Mouse (Mus musculus) effector memory CD4-positive, alpha-beta T cell, adult 5 months (primary cell): ENCODE data around the gene Eprs. TPM values are rescaled to one million over a fixed set of nuclear protein-coding genes. Genes with fewer than 3 reads are reported as not detected.

Source experiments
- polyA plus RNA-seq: library from polyadenylated mRNA; unstranded; fragments of 100-300 nt; shearing (Covaris generic); gene quantifications from one replicate; pipeline ENCODE4 v1.2.1, GENCODE M21; 2017

Gene Eprs
- 461 TPM for polyA plus RNA-seq

DNA sequence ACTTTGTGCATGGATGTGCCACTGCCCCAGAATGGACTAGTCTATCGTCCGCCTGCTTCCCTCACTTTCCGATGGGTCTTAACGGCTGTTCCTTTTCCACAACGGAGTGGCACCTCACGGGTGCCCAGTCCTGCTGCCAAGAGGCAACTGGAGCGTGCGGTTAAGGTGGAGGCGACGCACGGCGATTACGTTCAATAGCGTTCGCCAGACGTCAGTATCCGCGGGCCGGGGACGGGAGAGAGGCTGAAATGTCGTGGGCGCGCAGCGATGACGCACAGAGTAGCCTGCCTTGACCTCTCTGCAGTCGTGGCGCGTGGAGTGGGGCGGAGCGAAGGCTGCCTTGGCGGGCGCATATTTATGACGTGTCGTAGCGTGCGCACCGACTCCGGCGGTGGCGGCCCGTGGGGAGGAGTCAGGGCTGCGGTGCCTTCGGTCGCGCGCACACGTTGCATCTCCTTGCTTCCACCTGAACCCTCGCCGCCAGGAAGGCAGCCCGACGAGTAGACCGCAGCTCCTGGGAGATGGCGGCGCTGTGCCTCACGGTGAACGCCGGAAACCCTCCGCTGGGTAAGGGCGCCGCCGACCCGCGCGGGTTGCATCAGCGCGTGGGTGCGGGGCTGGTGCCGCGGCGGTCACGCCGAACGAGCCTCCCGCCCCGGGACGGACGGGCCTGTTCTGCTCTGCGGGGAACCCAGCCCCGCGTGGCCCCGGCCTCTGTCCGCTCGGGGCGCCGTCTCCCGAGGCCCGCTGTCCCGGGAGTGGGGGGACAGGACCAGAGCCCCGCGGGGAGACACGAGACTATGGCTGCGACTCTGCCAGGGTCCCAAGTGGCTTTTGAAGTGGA, at the start of gene Eprs:
TSS of gene Eprs (plus strand) at position 368 of the 844 bp plus-strand sequence.

DNA sequence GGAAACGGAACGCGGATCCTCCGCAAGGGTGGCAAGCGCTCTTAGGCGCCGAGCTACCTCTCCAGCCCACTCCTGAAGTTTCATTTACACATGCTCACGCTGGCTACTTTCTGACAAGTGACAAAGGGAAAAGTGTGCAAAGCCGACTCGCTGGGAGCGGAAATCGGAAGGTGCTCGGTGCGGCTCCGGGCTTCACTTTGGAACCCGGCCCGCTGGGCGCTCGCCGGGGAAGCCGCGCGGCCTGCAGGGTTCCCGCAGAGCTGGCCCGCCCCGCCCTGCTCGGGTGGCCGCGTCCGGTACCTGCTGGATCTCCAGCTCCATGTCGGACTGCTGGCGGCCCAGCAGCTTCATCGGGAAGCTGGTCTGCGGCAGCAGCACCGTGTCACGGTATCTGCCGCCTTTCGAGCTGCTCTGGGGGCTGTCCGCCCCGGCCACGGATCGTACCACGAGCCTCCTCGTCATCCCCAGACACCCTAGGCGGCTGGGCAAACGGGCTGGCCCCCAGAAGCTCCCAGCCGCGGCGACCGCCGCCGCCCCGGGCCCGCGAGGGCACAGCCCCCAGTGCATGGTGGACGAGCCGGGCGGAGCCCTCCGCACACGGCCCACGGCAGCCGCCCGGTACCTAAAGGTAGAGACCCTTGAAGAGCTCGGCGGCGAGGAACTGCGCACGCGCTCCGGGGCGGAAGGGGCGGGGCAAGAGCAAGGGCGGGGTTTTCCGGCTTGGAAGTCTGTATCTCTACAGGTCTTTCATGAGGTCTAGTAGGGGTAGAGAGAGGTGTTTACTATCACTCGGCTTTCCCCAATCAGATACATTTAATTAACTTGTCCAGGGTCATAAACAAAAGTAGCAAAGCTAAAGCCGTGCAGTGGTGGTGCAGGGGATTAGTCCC, 33.9 kb upstream of the Eprs start, which contains the start of gene Iars2:
TSS of gene Iars2 (minus strand) at position 676 of the 890 bp plus-strand sequence.

DNA sequence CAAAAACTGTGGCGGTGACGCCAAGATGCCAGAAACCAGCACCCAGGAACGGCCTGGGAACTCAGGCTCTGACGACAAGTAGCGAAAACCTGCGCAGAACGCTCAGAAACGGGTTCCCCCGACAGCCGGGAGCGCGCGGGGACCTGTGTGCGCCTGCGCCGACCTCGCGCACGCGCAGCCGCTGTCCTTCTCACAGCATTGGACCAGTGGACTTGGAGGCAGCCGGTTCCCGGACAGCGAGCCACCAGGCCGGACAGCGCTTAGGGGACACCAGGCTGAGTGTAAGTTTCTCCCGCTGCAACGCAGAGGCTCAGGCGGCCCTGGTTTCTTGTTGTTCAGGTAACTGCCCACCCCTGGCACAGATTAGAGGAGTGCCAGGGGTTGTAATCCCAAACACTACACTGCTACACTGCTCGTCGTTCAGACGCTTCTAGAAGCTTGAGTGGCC, 30.8 kb upstream of the Eprs start, which contains the start of gene Bpnt1:
TSS of gene Bpnt1 (plus strand) at position 167 of the 448 bp plus-strand sequence.

GRCm38 (mm10) chr1:185454575-185454954, 91.7 kb downstream of the Eprs start, which contains the start of gene Slc30a10:
Slc30a10 (plus strand) TSS chr1:185454848.

Other genes with a start within 250 kb of the Eprs start
- 31.4 TPM for gene Rab3gap2, start 158.9 kb upstream of the Eprs start, polyA plus RNA-seq
- gene Iars2, start 33.6 kb upstream of the Eprs start, polyA plus RNA-seq: 37.1 TPM
- gene Bpnt1, start 30.9 kb upstream of the Eprs start, polyA plus RNA-seq: 78.5 TPM
- not detected for gene Slc30a10, start 91.8 kb downstream of the Eprs start, polyA plus RNA-seq